Mouse (Mus musculus): ENCODE results near the gene Auts2. TPM values are rescaled to one million over a fixed set of nuclear protein-coding genes. Genes with fewer than 3 reads are reported as not detected.

Auts2 gene
- polyA plus RNA-seq, 1 experiment from 2014 or later, result 75.0 TPM

DNA sequence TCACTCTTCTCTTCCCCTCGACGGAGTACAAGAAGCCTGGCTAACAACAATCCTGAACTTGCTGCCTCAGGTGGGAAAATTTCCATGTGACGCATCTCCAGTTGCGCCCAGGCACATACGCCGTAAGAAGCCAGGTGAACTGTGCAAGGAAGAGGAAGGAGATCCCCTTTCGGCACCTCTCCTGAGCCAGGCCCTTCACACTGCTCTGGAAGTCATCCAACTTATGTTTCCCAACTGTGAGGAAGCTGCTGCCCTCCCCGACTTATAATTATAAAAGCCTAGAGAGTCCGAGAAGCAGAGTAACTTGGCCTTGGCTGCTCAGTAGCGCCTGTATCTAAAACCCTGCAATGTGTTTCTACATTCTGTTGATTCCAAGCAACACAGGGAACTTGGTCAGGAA, 142.6 kb downstream of the Auts2 start:
- Histone ChIP-seq H3K4me2 (ENCODE audit: low read length) (no peak overlapping the region), H3K4me1 (ENCODE audit: control insufficient read depth, insufficient read depth, low read length) (peaks cover 39% of the 10 kb centered on the region), H3K36me3 (ENCODE audit: control insufficient read depth, insufficient read depth, low read length) (no peaks in the 10 kb centered on the region), H3K9me3 (ENCODE audit: control insufficient read depth, low read length) (no peaks in the 10 kb centered on the region), H3K4me3 (replicated peaks; ENCODE audit: low read depth, low read length) (no peak overlapping the region), H3K27me3 (ENCODE audit: control insufficient read depth, insufficient read depth, low read length) (no peaks in the 10 kb centered on the region), H3K27ac (replicated peaks; ENCODE audit: low read depth, low read length) (no peak overlapping the region), H3K9ac (replicated peaks; ENCODE audit: low read length) (no peak overlapping the region)
- ATAC-seq (ENCODE audit: low FRiP score, low TSS enrichment) (no peak), DNase-seq (no peak)
- 82% methylated on average over 10 of the region's 10 CpGs for WGBS

DNA sequence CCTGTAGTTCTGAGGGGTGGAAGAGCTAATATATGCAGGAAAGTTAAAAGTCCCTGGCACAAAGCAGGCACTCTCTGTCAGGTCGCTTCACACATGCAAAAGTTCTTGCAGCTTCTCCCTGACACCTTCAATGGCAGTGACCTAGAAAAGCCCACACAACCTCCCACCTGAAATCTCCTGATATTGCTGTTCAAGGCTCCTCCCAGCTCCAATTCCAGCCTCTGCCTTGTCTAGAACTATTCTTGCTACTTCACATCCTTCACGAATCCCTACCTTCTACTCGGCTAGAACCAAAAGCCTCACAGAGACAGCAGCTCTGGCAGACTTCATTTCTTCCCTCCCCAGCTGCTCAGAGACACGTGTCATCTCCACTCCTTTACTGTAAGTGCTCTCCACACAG, 143.7 kb downstream of the Auts2 start:
- ATAC-seq (ENCODE audit: low FRiP score, low TSS enrichment), result no peak
- no peaks in the 10 kb centered on the region for H3K36me3 ChIP-seq (ENCODE audit: control insufficient read depth, insufficient read depth, low read length)

DNA sequence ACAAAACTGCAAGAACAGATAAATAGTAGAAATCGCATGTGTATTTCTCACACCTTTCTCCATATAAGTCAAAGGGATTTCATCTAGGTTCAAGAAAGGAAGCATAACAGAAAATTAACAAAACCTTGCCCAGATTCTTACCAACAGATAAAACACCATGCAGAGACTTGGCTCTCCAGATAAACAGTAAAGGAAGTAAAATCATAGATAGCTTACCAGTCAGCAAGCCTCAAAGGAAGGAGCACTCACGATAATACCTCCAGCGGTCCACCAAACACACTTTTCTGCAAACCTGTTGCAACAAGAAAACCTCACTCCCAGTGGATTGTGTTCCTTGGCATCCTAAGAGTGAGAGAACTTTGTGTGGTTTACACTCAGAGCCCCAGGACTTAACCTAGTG, 147.2 kb downstream of the Auts2 start:
- H3K27ac ChIP-seq (replicated peaks; ENCODE audit: low read depth, low read length), result no peak overlapping the region
- H3K4me2 ChIP-seq (ENCODE audit: low read length), result no peak overlapping the region
- ATAC-seq (ENCODE audit: low FRiP score, low TSS enrichment) (no peak), DNase-seq (no peak)
- WGBS, result 95% methylated on average over 3 of the region's 3 CpGs
- no peaks in the 10 kb centered on the region for H3K36me3 ChIP-seq (ENCODE audit: control insufficient read depth, insufficient read depth, low read length)
- no peaks in the 10 kb centered on the region for H3K9me3 ChIP-seq (ENCODE audit: control insufficient read depth, low read length)
- peaks cover 33% of the 10 kb centered on the region for H3K4me1 ChIP-seq (ENCODE audit: control insufficient read depth, insufficient read depth, low read length)
- H3K4me3 ChIP-seq (replicated peaks; ENCODE audit: low read depth, low read length), result no peak overlapping the region
- H3K9ac ChIP-seq (replicated peaks; ENCODE audit: low read length), result no peak overlapping the region
- H3K27me3 ChIP-seq (ENCODE audit: control insufficient read depth, insufficient read depth, low read length), result no peaks in the 10 kb centered on the region

More for the DNA sequence above, 143.7 kb downstream of the Auts2 start:
- no peak overlapping the region for H3K27ac ChIP-seq (replicated peaks; ENCODE audit: low read depth, low read length)
- H3K27me3 ChIP-seq (ENCODE audit: control insufficient read depth, insufficient read depth, low read length), result no peaks in the 10 kb centered on the region
- peaks cover 47% of the 10 kb centered on the region for H3K4me1 ChIP-seq (ENCODE audit: control insufficient read depth, insufficient read depth, low read length)
- DNase-seq, result no peak
- H3K9me3 ChIP-seq (ENCODE audit: control insufficient read depth, low read length), result no peaks in the 10 kb centered on the region
- WGBS, result 45% methylated on average over 4 of the region's 4 CpGs
- H3K4me2 ChIP-seq (ENCODE audit: low read length), result no peak overlapping the region
- H3K4me3 ChIP-seq (replicated peaks; ENCODE audit: low read depth, low read length), result no peak overlapping the region
- no peak overlapping the region for H3K9ac ChIP-seq (replicated peaks; ENCODE audit: low read length)

DNA sequence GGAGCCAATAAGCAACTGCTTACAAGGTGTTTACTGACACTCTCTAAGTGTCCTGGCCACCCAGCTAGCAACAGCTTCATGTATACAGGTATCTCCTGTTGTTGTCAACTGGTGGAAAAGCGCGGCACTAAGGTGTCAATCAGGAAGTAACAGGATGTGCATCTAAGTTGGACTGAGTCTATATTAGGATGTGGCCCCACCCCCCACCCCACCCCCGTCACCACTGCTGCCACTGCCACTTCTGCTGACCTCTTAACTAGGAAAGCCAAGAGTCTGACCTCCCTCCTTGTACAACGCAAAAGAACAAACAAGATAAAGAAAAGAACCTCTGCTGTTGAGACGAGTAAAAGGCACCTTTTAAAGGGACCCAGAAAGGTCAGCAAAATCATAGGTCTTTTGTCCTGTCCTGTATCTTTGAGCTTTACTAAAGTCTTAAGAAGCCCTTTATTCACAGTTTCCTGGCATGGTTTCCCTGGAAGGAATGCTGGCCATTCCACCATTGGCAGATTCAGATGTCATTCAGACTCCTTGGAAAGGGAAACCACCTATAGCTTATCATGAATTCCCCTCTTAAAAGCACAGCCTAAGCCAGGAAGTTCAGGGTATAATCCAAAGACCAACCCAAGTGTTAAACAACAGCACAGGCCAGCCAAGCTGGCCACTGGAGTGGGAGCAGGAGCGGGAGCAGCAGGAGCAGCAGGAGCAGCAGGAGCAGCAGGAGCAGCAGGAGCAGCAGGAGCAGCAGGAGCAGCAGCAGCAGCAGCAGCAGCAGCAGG, 148.2 kb downstream of the Auts2 start:
- no peak for ATAC-seq (ENCODE audit: low FRiP score, low TSS enrichment)
- no peaks in the 10 kb centered on the region for H3K36me3 ChIP-seq (ENCODE audit: control insufficient read depth, insufficient read depth, low read length)
- no peaks in the 10 kb centered on the region for H3K9me3 ChIP-seq (ENCODE audit: control insufficient read depth, low read length)
- no peak overlapping the region for H3K4me2 ChIP-seq (ENCODE audit: low read length)
- 49% methylated on average over 6 of the region's 6 CpGs for WGBS
- H3K4me1 ChIP-seq (ENCODE audit: control insufficient read depth, insufficient read depth, low read length), result peaks cover 31% of the 10 kb centered on the region
- DNase-seq, result peak; percentile 39
- no peak overlapping the region for H3K9ac ChIP-seq (replicated peaks; ENCODE audit: low read length)
- no peak overlapping the region for H3K4me3 ChIP-seq (replicated peaks; ENCODE audit: low read depth, low read length)
- H3K27ac ChIP-seq (replicated peaks; ENCODE audit: low read depth, low read length), result no peak overlapping the region
- no peaks in the 10 kb centered on the region for H3K27me3 ChIP-seq (ENCODE audit: control insufficient read depth, insufficient read depth, low read length)

DNA sequence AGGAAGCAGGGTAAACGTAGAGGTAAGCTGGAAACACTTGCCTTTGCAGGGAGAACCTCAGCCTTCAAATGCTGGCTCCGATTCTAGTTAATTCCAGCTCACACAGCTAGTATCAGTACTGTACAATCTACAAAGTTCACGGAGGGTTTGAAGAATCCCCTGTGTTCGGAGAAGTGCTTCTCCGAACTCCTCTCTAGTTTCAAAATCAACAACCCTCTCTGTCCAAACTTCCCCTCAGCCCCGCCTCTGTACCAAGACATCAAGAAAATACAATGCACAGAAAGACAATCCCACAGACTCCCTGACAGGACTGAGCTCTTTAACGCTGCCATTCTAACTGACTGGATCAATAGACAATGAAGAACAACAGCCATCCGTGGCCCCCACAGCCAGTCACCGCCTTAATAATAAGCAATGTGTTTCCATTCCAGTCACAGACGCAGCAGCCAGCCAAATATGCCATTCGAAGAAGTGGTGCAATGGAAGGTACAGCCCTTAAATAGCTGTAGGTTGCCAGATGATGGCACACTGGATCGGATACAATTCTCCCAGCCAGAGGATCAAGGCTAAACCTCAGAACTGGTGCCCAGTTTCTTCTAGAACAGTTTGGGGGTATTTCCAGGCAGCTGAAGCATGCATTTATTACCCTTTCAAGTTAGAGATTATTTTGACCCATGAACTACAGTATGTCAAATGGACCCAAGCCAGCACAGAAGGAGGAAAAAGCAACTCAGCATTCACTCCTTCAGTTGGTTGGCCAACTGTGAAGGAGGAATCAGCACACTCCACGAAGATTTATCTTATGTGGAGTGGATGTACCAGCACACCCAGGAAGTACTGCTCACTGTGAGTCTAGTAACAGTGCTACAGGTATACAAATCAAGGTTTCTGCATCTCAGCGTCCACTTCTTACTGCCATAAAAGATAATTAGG, 151.0 kb downstream of the Auts2 start:
- Histone ChIP-seq H3K4me1 (ENCODE audit: control insufficient read depth, insufficient read depth, low read length) (peaks cover 23% of the 10 kb centered on the region), H3K27ac (replicated peaks; ENCODE audit: low read depth, low read length) (no peak overlapping the region), H3K27me3 (ENCODE audit: control insufficient read depth, insufficient read depth, low read length) (no peaks in the 10 kb centered on the region), H3K36me3 (ENCODE audit: control insufficient read depth, insufficient read depth, low read length) (no peaks in the 10 kb centered on the region), H3K9me3 (ENCODE audit: control insufficient read depth, low read length) (no peaks in the 10 kb centered on the region), H3K4me3 (replicated peaks; ENCODE audit: low read depth, low read length) (no peak overlapping the region), H3K4me2 (ENCODE audit: low read length) (0 out of 2 replicates have a peak overlapping the region, but pooled peaks have one; percentile 8), H3K9ac (replicated peaks; ENCODE audit: low read length) (no peak overlapping the region)
- no peak for ATAC-seq (ENCODE audit: low FRiP score, low TSS enrichment)
- WGBS, result 23% methylated on average over 14 of the region's 14 CpGs
- DNase-seq, result no peak

DNA sequence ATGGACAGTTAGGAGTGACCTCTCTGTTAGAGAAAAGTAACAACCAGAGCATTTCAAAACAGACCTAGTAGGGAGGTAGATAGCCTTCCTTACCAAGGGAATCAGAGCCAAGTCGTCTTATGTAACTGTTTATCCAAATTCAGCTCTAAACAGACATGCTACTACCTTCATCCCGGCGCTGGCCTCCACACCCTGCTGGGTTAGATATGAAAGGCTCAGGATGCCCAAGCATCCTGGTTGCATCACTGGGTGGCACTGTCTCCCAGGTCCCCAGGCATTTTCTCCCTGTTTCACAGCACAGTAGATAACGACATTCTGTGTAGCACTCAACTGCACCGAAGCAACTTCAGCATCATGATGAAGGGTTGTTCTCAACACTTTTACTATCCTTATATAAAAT, 154.4 kb downstream of the Auts2 start:
- Histone ChIP-seq H3K27me3 (ENCODE audit: control insufficient read depth, insufficient read depth, low read length) (no peaks in the 10 kb centered on the region), H3K36me3 (ENCODE audit: control insufficient read depth, insufficient read depth, low read length) (no peaks in the 10 kb centered on the region), H3K27ac (replicated peaks; ENCODE audit: low read depth, low read length) (no peak overlapping the region), H3K9me3 (ENCODE audit: control insufficient read depth, low read length) (no peaks in the 10 kb centered on the region), H3K4me3 (replicated peaks; ENCODE audit: low read depth, low read length) (no peak overlapping the region), H3K4me1 (ENCODE audit: control insufficient read depth, insufficient read depth, low read length) (peaks cover 15% of the 10 kb centered on the region), H3K4me2 (ENCODE audit: low read length) (no peak overlapping the region), H3K9ac (replicated peaks; ENCODE audit: low read length) (no peak overlapping the region)
- DNase-seq, result no peak
- WGBS, result 82% methylated on average over 5 of the region's 5 CpGs
- no peak for ATAC-seq (ENCODE audit: low FRiP score, low TSS enrichment)

DNA sequence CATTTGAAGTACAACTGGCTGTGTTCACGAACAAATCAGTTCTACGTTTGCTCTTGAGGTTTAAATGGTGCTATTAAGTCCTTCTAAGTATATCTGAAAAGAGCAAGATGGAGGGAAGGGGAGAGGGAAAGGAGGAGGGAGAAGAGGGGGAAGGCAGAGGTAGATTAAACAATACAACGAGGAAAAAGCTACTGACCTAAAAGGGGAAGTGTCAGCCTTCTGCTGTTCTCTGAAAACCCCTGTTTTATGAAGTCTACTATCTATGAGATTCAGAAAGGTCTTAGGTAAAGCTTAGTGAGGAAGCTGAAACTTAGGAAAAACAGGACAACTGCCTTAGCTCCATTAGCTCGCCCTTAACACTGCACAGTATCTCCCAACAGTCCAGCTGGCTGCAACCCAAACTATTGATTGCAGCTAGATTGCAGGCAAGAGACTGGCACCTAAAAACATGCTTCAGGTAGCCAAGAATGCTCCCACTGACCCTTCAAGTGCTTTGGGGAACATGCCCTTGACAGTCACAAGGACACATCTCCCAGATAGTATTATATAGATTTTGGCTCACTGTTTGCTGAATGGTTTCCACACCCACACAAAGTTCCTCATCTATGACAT, 157.8 kb downstream of the Auts2 start:
- DNase-seq (no peak), ATAC-seq (ENCODE audit: low FRiP score, low TSS enrichment) (no peak)
- Histone ChIP-seq H3K27ac (replicated peaks; ENCODE audit: low read depth, low read length) (no peak overlapping the region), H3K36me3 (ENCODE audit: control insufficient read depth, insufficient read depth, low read length) (no peaks in the 10 kb centered on the region), H3K9ac (replicated peaks; ENCODE audit: low read length) (no peak overlapping the region), H3K4me1 (ENCODE audit: control insufficient read depth, insufficient read depth, low read length) (peaks cover 17% of the 10 kb centered on the region), H3K27me3 (ENCODE audit: control insufficient read depth, insufficient read depth, low read length) (no peaks in the 10 kb centered on the region), H3K4me2 (ENCODE audit: low read length) (no peak overlapping the region), H3K4me3 (replicated peaks; ENCODE audit: low read depth, low read length) (no peak overlapping the region), H3K9me3 (ENCODE audit: control insufficient read depth, low read length) (no peaks in the 10 kb centered on the region)
- WGBS, result 64% methylated on average over 4 of the region's 4 CpGs

DNA sequence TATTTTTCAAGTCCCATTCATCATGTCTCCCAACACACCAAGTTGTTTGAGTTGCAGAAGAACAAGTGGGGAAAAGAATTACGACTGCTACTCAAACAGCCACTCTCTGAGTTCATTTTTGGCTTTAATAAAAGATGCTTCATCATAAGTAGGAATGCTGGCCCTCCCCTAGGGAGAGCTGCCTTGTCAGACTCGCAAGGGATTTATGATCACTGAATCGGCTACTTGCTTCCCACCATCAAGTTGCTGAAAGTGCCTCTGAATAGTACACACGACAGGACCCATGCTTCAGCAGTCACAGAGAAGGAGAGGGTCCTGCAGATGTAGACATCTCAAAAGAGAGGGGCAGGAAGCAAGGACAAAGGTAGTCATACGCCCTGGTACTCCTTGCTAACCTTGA, 162.9 kb downstream of the Auts2 start:
- Histone ChIP-seq H3K36me3 (ENCODE audit: control insufficient read depth, insufficient read depth, low read length) (no peaks in the 10 kb centered on the region), H3K4me2 (ENCODE audit: low read length) (no peak overlapping the region), H3K27me3 (ENCODE audit: control insufficient read depth, insufficient read depth, low read length) (no peaks in the 10 kb centered on the region), H3K9me3 (ENCODE audit: control insufficient read depth, low read length) (no peaks in the 10 kb centered on the region), H3K4me3 (replicated peaks; ENCODE audit: low read depth, low read length) (no peak overlapping the region), H3K27ac (replicated peaks; ENCODE audit: low read depth, low read length) (no peak overlapping the region), H3K4me1 (ENCODE audit: control insufficient read depth, insufficient read depth, low read length) (peaks cover 24% of the 10 kb centered on the region), H3K9ac (replicated peaks; ENCODE audit: low read length) (no peak overlapping the region)
- WGBS, result 24% methylated on average over 5 of the region's 5 CpGs
- DNase-seq (no peak), ATAC-seq (ENCODE audit: low FRiP score, low TSS enrichment) (no peak)
